ENCODE assay signal across 12 mouse cellular contexts in the genomic region with DNA sequence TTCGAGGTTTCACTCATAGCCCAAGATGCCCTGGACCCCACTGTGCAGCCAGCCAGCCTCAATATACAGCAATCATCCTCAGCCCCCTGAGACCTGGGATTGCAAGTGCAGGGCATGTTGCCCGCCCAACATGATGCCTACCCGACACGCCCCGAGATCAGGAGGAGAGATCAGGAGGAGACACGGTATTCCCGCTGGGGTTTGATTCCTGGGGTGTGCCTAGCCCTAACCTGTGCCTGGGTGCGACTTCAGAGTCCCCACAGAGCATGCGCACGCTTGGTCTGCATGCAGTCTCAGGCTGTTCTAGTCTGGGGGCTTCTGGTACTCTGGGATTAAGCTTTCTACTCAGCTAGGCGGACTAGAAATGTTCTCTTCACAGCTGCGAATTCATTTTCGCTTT. TPM values are rescaled to one million over a fixed set of nuclear protein-coding genes. Genes with fewer than 3 reads are reported as not detected.
A peak's percentile ranks its signal among the peaks of the same experiment; 100 is the strongest.
DNase-seq lines count a peak whose midpoint lies in the region; ATAC-seq and TF ChIP-seq lines count a peak whose summit lies in the region.
"Had no signal": no experiment of that assay in that cellular context is flagged by ENCODE, and none has a peak within 500 bp of the region (broad histone marks: within the 10 kb centered on the region; RNA-seq: fewer than 3 reads in every experiment).

No protein-coding gene starts in this region.

- H3K27me3 ChIP-seq in hindbrain, embryonic 13.5 days = no peaks in the 10 kb centered on the region
- H3K27me3 ChIP-seq in hindbrain, postnatal 0 days (ENCODE audit: insufficient read depth, low read length) = no peaks in the 10 kb centered on the region
- H3K27me3 ChIP-seq in E14TG2a.4 (ENCODE audit: insufficient read depth, low read length) = no peaks in the 10 kb centered on the region
- H3K27me3 ChIP-seq in limb, embryonic 15.5 days = no peaks in the 10 kb centered on the region
- H3K27me3 ChIP-seq: hindbrain, embryonic 12.5 days had no signal

- DNase-seq in hindbrain, postnatal 0 days (ENCODE audit: low spot score) = no peak
- peak; percentile 63 for DNase-seq in WW6 (ENCODE audit: low read depth, low spot score)
- no peak for DNase-seq in heart, postnatal 14 days
- no peak for DNase-seq in lung, postnatal 14 days
- DNase-seq: lung, adult 2 months had no signal

- no peaks in the 10 kb centered on the region for H3K9me3 ChIP-seq in hindbrain, embryonic 13.5 days
- H3K9me3 ChIP-seq in hindbrain, postnatal 0 days (ENCODE audit: low read length) = no peaks in the 10 kb centered on the region
- H3K9me3 ChIP-seq in E14TG2a.4 (ENCODE audit: low read length) = no peaks in the 10 kb centered on the region
- no peaks in the 10 kb centered on the region for H3K9me3 ChIP-seq in limb, embryonic 15.5 days
- H3K9me3 ChIP-seq: hindbrain, embryonic 12.5 days had no signal

- 78% methylated on average over 13 of the region's 13 CpGs for WGBS in hindbrain, embryonic 13.5 days
- WGBS in hindbrain, postnatal 0 days = 76% methylated on average over 13 of the region's 13 CpGs
- 70% methylated on average over 13 of the region's 13 CpGs for whole genome bisulfite sequencing in limb, embryonic 15.5 days

- TF ChIP-seq CTCF in hindbrain, postnatal 0 days (IDR thresholded peaks at IDR 0.05; ENCODE audit: low read depth) = no peak
- no peak for TF ChIP-seq CTCF in E14TG2a.4 (conservative IDR thresholded peaks at IDR 0.05; ENCODE audit: low read length)

- H3K27ac ChIP-seq in hindbrain, embryonic 13.5 days = no peak overlapping the region
- no peak overlapping the region for H3K27ac ChIP-seq in hindbrain, postnatal 0 days
- peak overlapping the region; percentile 81 for H3K27ac ChIP-seq in limb, embryonic 15.5 days
- H3K27ac ChIP-seq: hindbrain, embryonic 12.5 days had no signal

- ATAC-seq in hindbrain, embryonic 13.5 days (ENCODE audit: low FRiP score) = no peak
- no peak for ATAC-seq in hindbrain, postnatal 0 days
- ATAC-seq in limb, embryonic 15.5 days (ENCODE audit: insufficient number of reproducible peaks, low FRiP score, low TSS enrichment, low read depth) = no peak
- ATAC-seq in frontal cortex, adult (ENCODE audit: low TSS enrichment) = no peak
- ATAC-seq: activated CD4-positive, CD25-positive, alpha-beta regulatory T cell, adult 4 months; forebrain, embryonic 16.5 days had no signal

- intact Hi-C loops in heart, postnatal 14 days (cut with DNase I) = no loop called here

- no peak overlapping the region for H3K4me2 ChIP-seq in hindbrain, embryonic 13.5 days
- no peak overlapping the region for H3K4me2 ChIP-seq in hindbrain, postnatal 0 days (ENCODE audit: low read depth, low read length)
- H3K4me2 ChIP-seq in limb, embryonic 15.5 days = no peak overlapping the region
- H3K4me2 ChIP-seq: hindbrain, embryonic 12.5 days had no signal

- H3K4me1 ChIP-seq in hindbrain, embryonic 13.5 days (replicated peaks) = peaks cover 30% of the 10 kb centered on the region
- peaks cover 10% of the 10 kb centered on the region for H3K4me1 ChIP-seq in hindbrain, postnatal 0 days (ENCODE audit: insufficient read depth, low read length)
- H3K4me1 ChIP-seq in E14TG2a.4 (replicated peaks; ENCODE audit: low read depth, low read length) = peaks cover 52% of the 10 kb centered on the region
- H3K4me1 ChIP-seq in limb, embryonic 15.5 days = peaks cover 30% of the 10 kb centered on the region

- H3K9ac ChIP-seq in hindbrain, embryonic 13.5 days = 0 out of 2 replicates have a peak overlapping the region, but pooled peaks have one; percentile 15
- H3K9ac ChIP-seq in hindbrain, postnatal 0 days (replicated peaks; ENCODE audit: low read length) = no peak overlapping the region
- H3K9ac ChIP-seq in limb, embryonic 15.5 days = no peak overlapping the region
- H3K9ac ChIP-seq: hindbrain, embryonic 12.5 days had no signal

- no peak overlapping the region for H3K4me3 ChIP-seq in hindbrain, embryonic 13.5 days
- H3K4me3 ChIP-seq in hindbrain, postnatal 0 days (ENCODE audit: low read length) = no peak overlapping the region
- peak overlapping the region; percentile 52 for H3K4me3 ChIP-seq in E14TG2a.4 (replicated peaks; ENCODE audit: low read length)
- no peak overlapping the region for H3K4me3 ChIP-seq in limb, embryonic 15.5 days
- H3K4me3 ChIP-seq: hindbrain, embryonic 12.5 days had no signal

- H3K36me3 ChIP-seq in hindbrain, embryonic 13.5 days = no peaks in the 10 kb centered on the region
- H3K36me3 ChIP-seq in hindbrain, postnatal 0 days (ENCODE audit: insufficient read depth, low read length) = no peaks in the 10 kb centered on the region
- H3K36me3 ChIP-seq in E14TG2a.4 (ENCODE audit: insufficient read depth, low read length) = peaks cover 9% of the 10 kb centered on the region
- peaks cover 8% of the 10 kb centered on the region for H3K36me3 ChIP-seq in limb, embryonic 15.5 days
- H3K36me3 ChIP-seq: hindbrain, embryonic 12.5 days had no signal

RNA-seq across cellular contexts. Expression of gene Fam120a, which starts 2.7 kb away (rescaled TPM):
- polyA plus RNA-seq in hindbrain, embryonic 13.5 days (2015; fragmentation: Nextera tagmentation; extraction: Ambion mirVana) = 12.2 and 12.4 TPM in 2 replicates
- total RNA-seq in hindbrain, postnatal 0 days (2014; rRNA removed) = 68.3 and 76.3 TPM in 2 replicates
- polyA plus RNA-seq in hindbrain, postnatal 0 days (2015; fragmentation: Nextera tagmentation; extraction: Ambion mirVana) = 10.3 and 11.1 TPM in 2 replicates
- 23.9 and 24.6 TPM in 2 replicates for polyA plus RNA-seq in limb, embryonic 15.5 days (2015; fragmentation: Nextera tagmentation; extraction: Ambion mirVana)
- 100 to 1,000 TPM; 107 to 109 TPM for total RNA-seq in heart, postnatal 14 days (2021)
